Mouse (Mus musculus) ES-E14 (cell line): ENCODE data around the gene Zfp646. TPM values are rescaled to one million over a fixed set of nuclear protein-coding genes. Genes with fewer than 3 reads are reported as not detected.

ENCODE experiments used
- DNase-seq: peaks from one replicate; pipeline ENCODE4 v3.0.0-alpha.2; 2013; ENCODE audit warnings: low read depth, low spot score
- H3K27ac ChIP-seq: 2 replicates; pipeline ENCODE4 v1.5.1; 2012; ENCODE audit warnings: low read depth, mild to moderate bottlenecking, low read length, moderate library complexity, mixed read lengths; ENCODE audit not compliant: poor library complexity, insufficient read depth, severe bottlenecking
- H3K36me3 ChIP-seq: 2 replicates; pipeline ENCODE4 v1.6.1; 2012; ENCODE audit warnings: mild to moderate bottlenecking, low read length, moderate library complexity, mixed read lengths; ENCODE audit not compliant: control insufficient read depth, poor library complexity, insufficient read depth, severe bottlenecking
- H3K4me1 ChIP-seq, 2 experiments: fragments of 150-350 bp in 1 of 2; sonication (generic) in 1 of 2; 2 replicates each; pipeline ENCODE4 v1.6.1; 2012; ENCODE audit warnings: low read length in 2 of 2, mild to moderate bottlenecking in 1 of 2, mixed read lengths in 1 of 2; ENCODE audit not compliant: control insufficient read depth in 2 of 2, insufficient read depth in 2 of 2, poor library complexity in 1 of 2
- H3K4me3 ChIP-seq, 2 experiments: fragments of 150-350 bp in 1 of 2; sonication (generic) in 1 of 2; 2 replicates each; pipeline ENCODE4 v1.5.1; 2012; ENCODE audit warnings: low read length in 2 of 2, low read depth in 1 of 2, mild to moderate bottlenecking in 1 of 2, mixed read lengths in 1 of 2; ENCODE audit not compliant: insufficient read depth in 1 of 2, poor library complexity in 1 of 2, severe bottlenecking in 1 of 2
- H3K9ac ChIP-seq: 2 replicates; pipeline ENCODE4 v1.6.1; 2012; ENCODE audit warnings: low read depth, mild to moderate bottlenecking, low read length, mixed read lengths; ENCODE audit not compliant: poor library complexity, insufficient read depth, severe bottlenecking
- H3K9me3 ChIP-seq: fragments of 150-350 bp; sonication (generic); 2 replicates; pipeline ENCODE4 v1.6.1; 2012; ENCODE audit warnings: low read depth, mild to moderate bottlenecking, low read length; ENCODE audit not compliant: control insufficient read depth, insufficient read depth
- CHD2 ChIP-seq: IDR thresholded peaks from 2 replicates; pipeline ENCODE4 v1.6.1; 2014; ENCODE audit warnings: mild to moderate bottlenecking, low read depth, low read length, inconsistent platforms
- HCFC1 ChIP-seq: IDR thresholded peaks from 2 replicates; pipeline ENCODE4 v1.6.1; 2012; ENCODE audit warnings: low read length, inconsistent platforms, borderline replicate concordance; ENCODE audit not compliant: insufficient read depth
- MAFK ChIP-seq: IDR thresholded peaks from 2 replicates; pipeline ENCODE4 v1.6.1; 2014; ENCODE audit warnings: mild to moderate bottlenecking, low read depth, low read length, inconsistent platforms; ENCODE audit not compliant: insufficient read depth
- ZC3H11A ChIP-seq: IDR thresholded peaks from 2 replicates; pipeline ENCODE4 v1.6.1; 2012; ENCODE audit warnings: low read depth, mild to moderate bottlenecking, inconsistent platforms, low read length, borderline replicate concordance
- ZNF384 ChIP-seq: IDR thresholded peaks from 2 replicates; pipeline ENCODE4 v1.6.1; 2012; ENCODE audit warnings: low read depth, low read length, inconsistent platforms
- in situ Hi-C, 2 experiments: fragments of 600-800 bp; cut with MboI; formaldehyde crosslinking; loops; one replicate each; pipeline ENCODE4 v1.15.1; 2025; ENCODE audit warnings: low sequenced_read_pairs in 2 of 2, inconsistent platforms in 1 of 2; ENCODE audit not compliant: unreplicated experiment in 2 of 2
- total RNA-seq: library from RNA; depleted of rRNA; stranded (reverse); fragments of 300-350 nt; gene quantifications from 2 replicates; pipeline ENCODE4 v1.2.3, GENCODE M21; 2012

The Zfp646 gene
- total RNA-seq, 1 experiment, result 44.7 TPM

- in situ Hi-C loops, result no loop called here
Observed at GRCm38 (mm10) chr7:127899997-127900396, 24.0 kb downstream of the Zfp646 start.

GRCm38 (mm10) chr7:127901772-127902171 is 25.8 kb downstream of the Zfp646 start:
- H3K9me3 ChIP-seq, result no peaks in the 10 kb centered on the region
- DNase-seq, result no peak
- in situ Hi-C loops, result no loop called here
- H3K9ac ChIP-seq, result no peak overlapping the region
- TF ChIP-seq MAFK (no peak), ZC3H11A (no peak), HCFC1 (no peak), CHD2 (no peak), ZNF384 (no peak)
- H3K36me3 ChIP-seq, result peaks cover 12% of the 10 kb centered on the region
- H3K4me1 ChIP-seq, result peaks cover 3 to 5% of the 10 kb centered on the region in 2 experiments; a peak in 1 of 4 replicates
- H3K4me3 ChIP-seq, result no peak overlapping the region
- H3K27ac ChIP-seq, result no peak overlapping the region

More at GRCm38 (mm10) chr7:127899997-127900396, 24.0 kb downstream of the Zfp646 start:
- Histone ChIP-seq H3K4me3 (no peak overlapping the region), H3K36me3 (0 out of 2 replicates have a peak, but pooled peaks cover under 1% of the 10 kb centered on the region), H3K9me3 (no peaks in the 10 kb centered on the region), H3K27ac (no peak overlapping the region), H3K4me1 (peaks cover 1 to 5% of the 10 kb centered on the region in 2 experiments; a peak in 1 of 4 replicates), H3K9ac (no peak overlapping the region)
- no peak for DNase-seq
- TF ChIP-seq MAFK, result no peak

GRCm38 (mm10) chr7:127903971-127904796 is 28.2 kb downstream of the Zfp646 start, which contains the start of gene Bckdk:
TSS of gene Bckdk (plus strand) at chr7:127904082.
- Histone ChIP-seq H3K36me3 (peaks cover 33% of the 10 kb centered on the region), H3K4me1 (peaks cover 3% of the 10 kb centered on the region in 2 experiments; a peak in 1 of 4 replicates), H3K9me3 (no peaks in the 10 kb centered on the region), H3K27ac (peak within 1 kb of the TSS; percentile 3; the same call in 1 of the 2 replicates), H3K4me3 (peak within 1 kb of the TSS; percentile 72 to 94), H3K9ac (peak within 1 kb of the TSS; percentile 78)
- in situ Hi-C loops, result no loop called here
- peak; percentile 94 for TF ChIP-seq CHD2
- TF ChIP-seq MAFK, result no peak
- TF ChIP-seq ZNF384, result no peak
- TF ChIP-seq ZC3H11A, result no peak
- TF ChIP-seq HCFC1, result peak; percentile 95
- peak; percentile 66 for DNase-seq

- Histone ChIP-seq H3K36me3 (peaks cover 35% of the 10 kb centered on the region), H3K27ac (no peak overlapping the region), H3K9ac (no peak overlapping the region), H3K4me3 (no peak overlapping the region), H3K9me3 (no peaks in the 10 kb centered on the region), H3K4me1 (peaks cover 3% of the 10 kb centered on the region in 2 experiments; a peak in 1 of 4 replicates)
- in situ Hi-C loops, result no loop called here
- no peak for DNase-seq
- TF ChIP-seq HCFC1, result no peak
Observed at GRCm38 (mm10) chr7:127907939-127908338, 31.9 kb downstream of the Zfp646 start.

GRCm38 (mm10) chr7:127908656-127909055 is 32.6 kb downstream of the Zfp646 start:
- no peak for DNase-seq
- Histone ChIP-seq H3K4me1 (peaks cover 3% of the 10 kb centered on the region in 2 experiments; a peak in 1 of 4 replicates), H3K9me3 (no peaks in the 10 kb centered on the region), H3K9ac (no peak overlapping the region), H3K36me3 (peaks cover 35% of the 10 kb centered on the region), H3K27ac (no peak overlapping the region), H3K4me3 (no peak overlapping the region)
- in situ Hi-C loops, result no loop called here
- TF ChIP-seq ZNF384 (no peak), HCFC1 (no peak), ZC3H11A (no peak), CHD2 (no peak), MAFK (no peak)
